Mouse (Mus musculus) megakaryocyte, embryonic 14.5 days (primary cell): ENCODE results near the gene Psmb8. TPM values are rescaled to one million over a fixed set of nuclear protein-coding genes. Genes with fewer than 3 reads are reported as not detected.

Experiments used
- H3K27me3 ChIP-seq: replicated peaks from 2 replicates; pipeline ENCODE3; 2012; ENCODE audit warnings: inconsistent platforms
- H3K36me3 ChIP-seq: replicated peaks from 2 replicates; pipeline ENCODE3; 2012; ENCODE audit warnings: low read length, inconsistent platforms, mixed read lengths
- H3K4me1 ChIP-seq: 2 replicates; pipeline ENCODE4 v1.6.1; 2012; ENCODE audit warnings: inconsistent platforms
- H3K4me3 ChIP-seq: replicated peaks from 2 replicates; pipeline ENCODE3; 2012; ENCODE audit warnings: moderate library complexity, mild to moderate bottlenecking, inconsistent platforms
- H3K9me3 ChIP-seq: 2 replicates; pipeline ENCODE4 v1.6.1; 2012; ENCODE audit warnings: inconsistent platforms
- FLI1 ChIP-seq: IDR thresholded peaks from 2 replicates; pipeline ENCODE4 v1.6.1; 2012; ENCODE audit warnings: low read length, inconsistent platforms, mixed read lengths
- GATA1 ChIP-seq: IDR thresholded peaks from 3 replicates; pipeline ENCODE4 v1.6.1; 2012; ENCODE audit warnings: mixed read lengths, low read length, inconsistent platforms, borderline replicate concordance
- polyA plus RNA-seq: library from polyadenylated mRNA; stranded (reverse); fragments of >175 nt; gene quantifications from 2 replicates; pipeline ENCODE4 v1.2.3, GENCODE M21; 2012; ENCODE audit warnings: low replicate concordance; ENCODE audit not compliant: insufficient read depth

The Psmb8 gene
- polyA plus RNA-seq, 1 experiment, result 74.9 TPM

GRCm38 (mm10) chr17:34244656-34245055 lies 47.1 kb downstream of the Psmb8 start:
- no peak for TF ChIP-seq GATA1
- no peak for TF ChIP-seq FLI1
- Histone ChIP-seq H3K27me3 (peaks cover 1% of the 10 kb centered on the region), H3K4me3 (no peak overlapping the region), H3K36me3 (peaks cover 9% of the 10 kb centered on the region), H3K9me3 (peaks cover 15% of the 10 kb centered on the region), H3K4me1 (peaks cover 43% of the 10 kb centered on the region)

GRCm38 (mm10) chr17:34247047-34247446 lies 49.5 kb downstream of the Psmb8 start:
- no peak for TF ChIP-seq GATA1
- Histone ChIP-seq H3K9me3 (peaks cover 4% of the 10 kb centered on the region), H3K36me3 (peaks cover 3% of the 10 kb centered on the region), H3K4me3 (no peak overlapping the region), H3K27me3 (peaks cover 7% of the 10 kb centered on the region), H3K4me1 (peaks cover 29% of the 10 kb centered on the region)

GRCm38 (mm10) chr17:34248764-34249163 lies 51.2 kb downstream of the Psmb8 start:
- Histone ChIP-seq H3K4me3 (no peak overlapping the region), H3K9me3 (no peaks in the 10 kb centered on the region), H3K4me1 (peaks cover 13% of the 10 kb centered on the region), H3K36me3 (no peaks in the 10 kb centered on the region), H3K27me3 (peaks cover 9% of the 10 kb centered on the region)
- TF ChIP-seq FLI1 (no peak), GATA1 (no peak)

GRCm38 (mm10) chr17:34249361-34249760 lies 51.8 kb downstream of the Psmb8 start:
- H3K4me3 ChIP-seq, result no peak overlapping the region
- H3K36me3 ChIP-seq, result no peaks in the 10 kb centered on the region
- H3K4me1 ChIP-seq, result peaks cover 7% of the 10 kb centered on the region
- peaks cover 13% of the 10 kb centered on the region for H3K27me3 ChIP-seq
- no peaks in the 10 kb centered on the region for H3K9me3 ChIP-seq
- no peak for TF ChIP-seq FLI1
- no peak for TF ChIP-seq GATA1

GRCm38 (mm10) chr17:34249878-34250277 lies 52.4 kb downstream of the Psmb8 start:
- Histone ChIP-seq H3K9me3 (no peaks in the 10 kb centered on the region), H3K27me3 (peaks cover 13% of the 10 kb centered on the region), H3K36me3 (no peaks in the 10 kb centered on the region), H3K4me3 (no peak overlapping the region), H3K4me1 (0 out of 2 replicates have a peak, but pooled peaks cover 3% of the 10 kb centered on the region)
- TF ChIP-seq FLI1 (no peak), GATA1 (no peak)

Other genes starting within 250 kb of the Psmb8 start
- gene B3galt4, start 246.2 kb upstream of the Psmb8 start, polyA plus RNA-seq, result 15.5 and 19.7 TPM in 2 replicates
- 75.8 and 138 TPM in 2 replicates for gene Vps52, start 241.9 kb upstream of the Psmb8 start, polyA plus RNA-seq
- gene Rps18, start 241.7 kb upstream of the Psmb8 start, polyA plus RNA-seq, result 17.5 and 129 TPM in 2 replicates
- gene H2-K1, start 197.4 kb upstream of the Psmb8 start, polyA plus RNA-seq, result 144 and 307 TPM in 2 replicates
- gene Ring1, start 173.0 kb upstream of the Psmb8 start, polyA plus RNA-seq, result 5.3 and 24.9 TPM in 2 replicates
- gene H2-Ke6, start 169.7 kb upstream of the Psmb8 start, polyA plus RNA-seq, result 12.4 and 22.2 TPM in 2 replicates
- 63.6 and 95.7 TPM in 2 replicates for gene Slc39a7, start 166.0 kb upstream of the Psmb8 start, polyA plus RNA-seq
- 66.5 and 117 TPM in 2 replicates for gene Rxrb, start 165.9 kb upstream of the Psmb8 start, polyA plus RNA-seq
- gene Col11a2, start 158.3 kb upstream of the Psmb8 start, polyA plus RNA-seq, result 19.6 and 36.5 TPM in 2 replicates
- gene H2-Oa, start 105.4 kb upstream of the Psmb8 start, polyA plus RNA-seq, result 9.5 and 12.1 TPM in 2 replicates
- 19.3 and 32.1 TPM in 2 replicates for gene H2-DMa, start 78.2 kb upstream of the Psmb8 start, polyA plus RNA-seq
- gene Brd2, start 75.1 kb upstream of the Psmb8 start, polyA plus RNA-seq, result 174 and 242 TPM in 2 replicates
- 1.5 TPM in 1 of 2 replicates, not detected in the other for gene H2-DMb2, start 54.4 kb upstream of the Psmb8 start, polyA plus RNA-seq
- gene H2-DMb1, start 44.6 kb upstream of the Psmb8 start, polyA plus RNA-seq, result 1.1 TPM in 1 of 2 replicates, not detected in the other
- 27.1 and 27.9 TPM in 2 replicates for gene Tap1, start 10.2 kb upstream of the Psmb8 start, polyA plus RNA-seq
- 15.3 and 32.2 TPM in 2 replicates for gene Psmb9, start 10.0 kb upstream of the Psmb8 start, polyA plus RNA-seq
- gene Tap2, start 5.8 kb downstream of the Psmb8 start, polyA plus RNA-seq, result 87.3 and 103 TPM in 2 replicates
- gene H2-Ob, start 41.2 kb downstream of the Psmb8 start, polyA plus RNA-seq, result 0.76 TPM in 1 of 2 replicates, not detected in the other
- 1.8 TPM in 1 of 2 replicates, not detected in the other for gene H2-Ab1, start 60.0 kb downstream of the Psmb8 start, polyA plus RNA-seq
- gene H2-Aa, start 90.1 kb downstream of the Psmb8 start, polyA plus RNA-seq, result 0.64 TPM in 1 of 2 replicates, not detected in the other
- gene H2-Eb1, start 108.1 kb downstream of the Psmb8 start, polyA plus RNA-seq, result 2.8 TPM in 1 of 2 replicates, not detected in the other
- not detected in 2 replicates for gene H2-Eb2, start 127.9 kb downstream of the Psmb8 start, polyA plus RNA-seq
- not detected in 2 replicates for gene Btnl2, start 157.1 kb downstream of the Psmb8 start, polyA plus RNA-seq
- gene Btnl1, start 179.4 kb downstream of the Psmb8 start, polyA plus RNA-seq, result not detected in 2 replicates
- gene BC051142, start 201.1 kb downstream of the Psmb8 start, polyA plus RNA-seq, result not detected in 2 replicates